Mouse (Mus musculus) lung, postnatal 0 days (tissue): ENCODE measurements around the gene Gm49378. TPM values are rescaled to one million over a fixed set of nuclear protein-coding genes. Genes with fewer than 3 reads are reported as not detected.

Source experiments
- ATAC-seq: fragments of 200-750 bp; cut with Nextera tagmentation; 2 replicates; pipeline ENCODE4 v1.8.0; 2017; ENCODE audit warnings: moderate library complexity
- DNase-seq: peaks from one replicate; pipeline ENCODE4 v3.0.0-alpha.2; 2016; ENCODE audit warnings: low spot score
- H3K27ac ChIP-seq: fragments of 300-500 bp; sonication (generic); 2 replicates; pipeline ENCODE4 v1.5.1; 2014; ENCODE audit warnings: antibody characterized with exemption, mild to moderate bottlenecking, low read length, mixed read lengths
- H3K27me3 ChIP-seq: fragments of 300-500 bp; sonication (generic); replicated peaks from 2 replicates; pipeline ENCODE4 v1.6.1; 2014; ENCODE audit warnings: low read length, mixed read lengths; ENCODE audit not compliant: insufficient read depth
- H3K36me3 ChIP-seq: fragments of 300-500 bp; sonication (generic); 2 replicates; pipeline ENCODE4 v1.6.1; 2014; ENCODE audit warnings: low read length, mixed read lengths; ENCODE audit not compliant: insufficient read depth
- H3K4me1 ChIP-seq: fragments of 300-500 bp; sonication (generic); 2 replicates; pipeline ENCODE4 v1.6.1; 2014; ENCODE audit warnings: antibody characterized with exemption, low read depth, low read length, mixed read lengths; ENCODE audit not compliant: insufficient read depth
- H3K4me2 ChIP-seq: fragments of 300-500 bp; sonication (generic); replicated peaks from 2 replicates; pipeline ENCODE4 v1.6.1; 2014; ENCODE audit warnings: low read depth, mild to moderate bottlenecking, low read length, moderate library complexity, mixed read lengths
- H3K4me3 ChIP-seq: fragments of 300-500 bp; sonication (generic); 2 replicates; pipeline ENCODE4 v1.5.1; 2014; ENCODE audit warnings: low read depth, low read length
- H3K9ac ChIP-seq: fragments of 300-500 bp; sonication (generic); replicated peaks from 2 replicates; pipeline ENCODE4 v1.6.1; 2014; ENCODE audit warnings: low read depth, mild to moderate bottlenecking
- H3K9me3 ChIP-seq: fragments of 300-500 bp; sonication (generic); 2 replicates; pipeline ENCODE4 v1.6.1; 2016; ENCODE audit warnings: low read length, mixed read lengths
- CTCF ChIP-seq: IDR thresholded peaks from 2 replicates; pipeline ENCODE4 v1.5.1; 2016; ENCODE audit warnings: antibody characterized with exemption, mild to moderate bottlenecking
- EP300 ChIP-seq: IDR thresholded peaks from 2 replicates; pipeline ENCODE4 v1.6.1; 2016; ENCODE audit warnings: antibody characterized with exemption, mild to moderate bottlenecking, control low read depth
- WGBS: fragments of 180-500 bp; shearing (Covaris S2); extraction: QIAGEN DNeasy Blood & Tissue Kit; methylation state at CpG from one replicate; pipeline ENCODE4 v1.1.7; 2014; 5-methylcytosine and 5-hydroxymethylcytosine counted together
- polyA plus RNA-seq: library from polyadenylated mRNA; unstranded; fragments of >200 nt; fragmentation: Nextera tagmentation; extraction: Ambion mirVana; gene quantifications from 2 replicates; pipeline ENCODE4 v1.2.1, GENCODE M21; 2015

The Gm49378 gene
- polyA plus RNA-seq, 1 experiment from 2014 or later = 1.2 TPM

DNA sequence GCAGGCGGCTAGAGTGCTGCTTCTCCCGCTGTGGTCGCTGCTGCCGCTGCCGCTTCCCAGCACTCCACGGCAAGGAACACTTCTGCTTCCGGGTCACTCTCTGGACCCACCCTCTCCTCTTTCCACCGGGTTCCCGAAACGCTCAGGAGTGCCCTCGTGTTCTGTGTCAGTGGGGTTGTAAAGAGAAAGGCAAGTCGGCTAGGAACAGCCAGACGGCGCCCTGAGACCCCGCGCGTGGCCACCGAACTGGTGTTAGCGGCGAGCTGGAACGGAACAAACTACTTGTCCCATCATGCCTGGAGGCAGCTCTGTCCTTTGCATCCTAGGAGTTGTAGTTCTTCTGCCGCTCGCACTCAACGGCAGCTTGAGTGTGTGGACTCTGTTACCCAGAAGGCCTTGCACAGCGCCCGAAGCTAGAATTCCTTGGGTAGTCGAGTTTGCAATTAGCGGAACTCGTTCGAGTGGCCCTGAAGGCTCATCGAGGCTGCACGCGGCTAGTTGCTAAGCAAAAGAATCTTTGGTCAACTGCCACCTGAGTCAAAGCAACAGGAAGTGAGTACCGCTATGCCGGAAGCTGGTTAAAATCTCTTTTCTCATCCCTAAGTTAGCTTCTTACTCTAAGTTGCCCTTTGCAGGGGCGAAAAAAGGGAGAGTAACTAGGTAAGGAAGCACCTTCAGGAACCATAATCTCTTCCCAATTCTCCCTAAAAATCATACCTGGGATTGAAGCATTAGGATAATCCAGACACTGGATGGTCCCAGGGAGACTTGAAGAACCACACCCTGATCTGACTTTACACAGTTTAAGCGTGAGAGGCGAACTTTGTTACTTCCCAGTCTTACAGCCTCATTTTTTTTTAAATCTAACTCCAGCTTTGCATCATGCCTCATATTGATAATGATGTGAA, 34.4 kb upstream of the Gm49378 start, which contains the start of the genes Gmpr2 and Nedd8:
TSS of gene Gmpr2 (plus strand) at position 109 of the 908 bp plus-strand sequence.
TSS of gene Nedd8 (minus strand) at position 292 of the 908 bp plus-strand sequence.
- DNase-seq (peak; percentile 99), ATAC-seq (peak; percentile 99)
- peak within 1 kb of the TSS; percentile 87 for H3K9ac ChIP-seq
- peak within 1 kb of the TSS; percentile 83 for H3K4me2 ChIP-seq
- H3K9me3 ChIP-seq = no peaks in the 10 kb centered on the region
- peak within 1 kb of the TSS; percentile 84 for H3K4me3 ChIP-seq
- TF ChIP-seq CTCF = peak; percentile 12; the same call in 1 of the 2 replicates
- TF ChIP-seq EP300 = peak; percentile 30; the same call in 1 of the 2 replicates
- WGBS = under 1% methylated on average over 38 of the region's 38 CpGs
- peaks cover 4% of the 10 kb centered on the region; the same call in 1 of the 2 replicates for H3K4me1 ChIP-seq
- H3K27ac ChIP-seq = peak within 1 kb of the TSS; percentile 75
- H3K27me3 ChIP-seq = no peaks in the 10 kb centered on the region
- H3K36me3 ChIP-seq = 0 out of 2 replicates have a peak, but pooled peaks cover 4% of the 10 kb centered on the region

DNA sequence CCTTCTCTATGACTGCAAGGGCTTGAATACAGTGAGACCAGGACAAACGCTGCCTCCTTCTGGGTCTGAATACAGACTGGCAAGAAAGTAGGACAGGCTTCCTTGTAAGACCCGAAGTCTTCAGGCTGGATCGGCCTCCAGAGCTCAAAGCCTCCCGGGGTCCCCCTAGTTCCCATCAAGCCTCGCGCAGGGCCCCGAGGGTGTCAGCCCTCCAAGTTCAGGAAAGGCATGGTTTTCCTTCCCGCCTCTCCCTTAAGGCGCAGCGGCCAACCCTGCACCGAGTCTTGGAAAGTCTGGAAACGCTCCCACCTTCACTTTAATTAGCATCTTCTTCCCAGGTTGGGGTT, 33.8 kb upstream of the Gm49378 start:
- DNase-seq (no peak), ATAC-seq (peak; percentile 32)
- no peak for TF ChIP-seq EP300
- TF ChIP-seq CTCF = no peak
- Histone ChIP-seq H3K27me3 (no peaks in the 10 kb centered on the region), H3K36me3 (no peaks in the 10 kb centered on the region), H3K9ac (peak overlapping the region; percentile 87), H3K4me1 (peaks cover 4% of the 10 kb centered on the region; the same call in 1 of the 2 replicates), H3K4me3 (peak overlapping the region; percentile 84), H3K9me3 (no peaks in the 10 kb centered on the region), H3K4me2 (peak overlapping the region; percentile 83), H3K27ac (peak overlapping the region; percentile 75)
- under 1% methylated on average over 12 of the region's 12 CpGs for WGBS

DNA sequence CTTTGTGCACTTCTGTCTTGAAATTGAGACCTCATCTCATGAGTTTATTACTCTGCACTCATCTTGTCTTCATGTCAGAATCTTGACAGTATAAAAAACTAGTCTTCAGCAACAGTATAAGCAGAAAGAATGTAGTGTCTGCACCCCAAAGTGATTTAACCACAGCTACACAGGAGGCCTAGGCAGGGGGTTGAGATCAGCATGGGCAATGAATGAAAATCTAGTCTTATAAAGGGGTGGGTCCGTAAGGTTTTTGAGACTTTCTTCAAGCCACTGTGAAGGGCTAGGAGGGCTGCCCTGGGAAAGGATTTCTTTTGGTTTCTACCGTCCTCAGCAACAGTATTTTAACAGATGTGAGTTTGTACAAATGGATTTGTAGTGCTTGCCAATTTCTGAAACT, 22.9 kb upstream of the Gm49378 start:
- TF ChIP-seq CTCF (no peak), EP300 (no peak)
- H3K4me1 ChIP-seq = peaks cover 6% of the 10 kb centered on the region; the same call in 1 of the 2 replicates
- ATAC-seq (peak; percentile 2; the same call in 1 of the 2 replicates), DNase-seq (no peak)
- H3K9ac ChIP-seq = no peak overlapping the region
- H3K4me2 ChIP-seq = peak overlapping the region; percentile 67
- 52% methylated on average over 2 of the region's 2 CpGs for WGBS
- H3K9me3 ChIP-seq = no peaks in the 10 kb centered on the region
- no peaks in the 10 kb centered on the region for H3K27me3 ChIP-seq
- H3K27ac ChIP-seq = no peak overlapping the region
- H3K36me3 ChIP-seq = 0 out of 2 replicates have a peak, but pooled peaks cover 8% of the 10 kb centered on the region
- peak overlapping the region; percentile 66; the same call in 1 of the 2 replicates for H3K4me3 ChIP-seq

DNA sequence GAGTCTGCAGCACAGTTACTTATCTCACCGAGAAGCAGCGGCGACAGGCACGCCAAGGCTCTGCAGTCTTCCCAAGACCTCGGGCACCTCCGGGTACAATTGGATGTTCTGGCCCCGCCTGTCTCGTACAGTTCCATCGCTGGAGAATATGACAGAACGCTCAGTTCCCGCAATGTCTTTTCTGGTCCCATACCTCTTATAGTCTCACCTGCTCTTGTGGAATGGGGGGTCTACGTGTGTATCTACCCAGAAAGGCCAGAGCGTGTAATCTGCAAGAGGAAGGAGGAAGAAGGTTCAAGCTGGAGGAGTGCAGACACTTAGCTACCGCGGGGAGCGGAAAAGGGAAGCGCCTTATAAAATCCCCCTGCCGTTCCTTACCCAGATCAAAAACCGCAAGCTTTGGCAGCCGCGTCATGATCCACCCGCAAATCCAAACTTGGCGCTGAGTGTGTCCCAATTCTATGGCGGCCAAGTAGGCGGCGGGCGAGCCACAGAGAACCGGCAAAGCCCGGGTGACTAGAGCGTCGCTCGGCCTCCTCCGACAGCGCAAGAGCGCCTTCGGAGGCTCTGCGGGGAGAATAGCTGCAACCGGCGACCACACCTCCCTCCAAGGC, 22.4 kb upstream of the Gm49378 start, which contains the start of gene Mdp1:
TSS of gene Mdp1 (minus strand) at position 549 of the 614 bp plus-strand sequence.
- peak within 1 kb of the TSS; percentile 67 for H3K4me2 ChIP-seq
- H3K9ac ChIP-seq = peak within 1 kb of the TSS; percentile 55
- peak within 1 kb of the TSS; percentile 66 for H3K4me3 ChIP-seq
- H3K27ac ChIP-seq = peak within 1 kb of the TSS; percentile 82
- DNase-seq (peak; percentile 96), ATAC-seq (peak; percentile 98)
- H3K4me1 ChIP-seq = peaks cover 6% of the 10 kb centered on the region; the same call in 1 of the 2 replicates
- no peaks in the 10 kb centered on the region for H3K9me3 ChIP-seq
- peak; percentile 68 for TF ChIP-seq CTCF
- TF ChIP-seq EP300 = no peak; the same call in 1 of the 2 replicates
- under 1% methylated on average over 39 of the region's 39 CpGs for WGBS
- no peaks in the 10 kb centered on the region for H3K27me3 ChIP-seq
- 0 out of 2 replicates have a peak, but pooled peaks cover 8% of the 10 kb centered on the region for H3K36me3 ChIP-seq

DNA sequence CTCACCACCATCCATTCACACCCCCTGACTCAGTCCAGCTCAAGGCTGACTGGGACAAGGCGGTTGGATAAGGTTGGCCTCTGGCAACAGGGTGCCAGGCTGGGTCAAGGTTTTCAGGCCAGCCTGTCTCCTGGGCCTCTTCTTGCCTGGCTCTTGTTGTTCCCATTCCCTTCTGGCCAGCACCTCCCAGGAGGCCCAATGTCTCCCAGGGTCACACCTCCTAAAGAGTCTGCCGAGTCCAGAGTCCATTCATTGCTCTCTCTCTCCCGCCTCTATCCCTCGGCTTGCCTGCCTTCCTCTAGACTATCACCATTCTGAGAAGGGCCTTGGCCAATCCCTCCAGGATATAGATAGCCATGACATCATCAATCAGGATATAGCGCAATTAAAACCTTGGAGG, 20.3 kb upstream of the Gm49378 start:
- 89% methylated on average over 5 of the region's 5 CpGs for WGBS
- Histone ChIP-seq H3K9ac (no peak overlapping the region), H3K36me3 (0 out of 2 replicates have a peak, but pooled peaks cover 8% of the 10 kb centered on the region), H3K9me3 (no peaks in the 10 kb centered on the region), H3K4me3 (no peak overlapping the region), H3K27ac (no peak overlapping the region), H3K27me3 (no peaks in the 10 kb centered on the region), H3K4me1 (peaks cover 6% of the 10 kb centered on the region; the same call in 1 of the 2 replicates), H3K4me2 (no peak overlapping the region)
- TF ChIP-seq CTCF (no peak), EP300 (no peak)
- no peak for DNase-seq
- no peak for ATAC-seq

DNA sequence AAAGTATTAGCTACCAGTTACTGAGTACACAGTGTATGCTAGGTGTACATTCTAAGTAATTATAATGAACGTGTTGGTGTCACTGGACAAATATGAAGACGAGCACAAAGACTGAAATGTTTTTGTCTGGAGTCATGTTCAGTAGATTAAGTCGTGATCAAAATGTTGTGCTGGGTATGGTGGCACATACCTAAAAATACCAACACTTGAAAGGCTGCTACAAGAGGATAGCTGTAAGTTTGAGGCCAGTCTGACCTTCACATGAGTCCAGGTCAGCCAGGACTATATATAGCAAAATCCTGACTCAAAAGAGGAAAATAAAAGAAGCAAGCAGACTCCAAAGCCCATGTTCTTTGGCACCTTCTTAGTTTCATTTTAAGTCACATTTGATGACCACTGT, 19.2 kb upstream of the Gm49378 start:
- no peak for DNase-seq
- Histone ChIP-seq H3K27ac (no peak overlapping the region), H3K27me3 (no peaks in the 10 kb centered on the region), H3K9ac (no peak overlapping the region), H3K4me2 (no peak overlapping the region), H3K9me3 (no peaks in the 10 kb centered on the region), H3K4me3 (no peak overlapping the region), H3K36me3 (0 out of 2 replicates have a peak, but pooled peaks cover 4% of the 10 kb centered on the region), H3K4me1 (peaks cover 6% of the 10 kb centered on the region; the same call in 1 of the 2 replicates)
- 75% methylated on average over 3 of the region's 3 CpGs for WGBS
- no peak for ATAC-seq
- no peak for TF ChIP-seq CTCF
- no peak for TF ChIP-seq EP300
